Mouse (Mus musculus): ENCODE data around the gene Nkx2-9. TPM values are rescaled to one million over a fixed set of nuclear protein-coding genes. Genes with fewer than 3 reads are reported as not detected.

Nkx2-9 gene
- 1.1 and 1.3 TPM in 2 replicates for polyA plus RNA-seq (2016; fragmentation: Nextera tagmentation; extraction: Ambion mirVana)

DNA sequence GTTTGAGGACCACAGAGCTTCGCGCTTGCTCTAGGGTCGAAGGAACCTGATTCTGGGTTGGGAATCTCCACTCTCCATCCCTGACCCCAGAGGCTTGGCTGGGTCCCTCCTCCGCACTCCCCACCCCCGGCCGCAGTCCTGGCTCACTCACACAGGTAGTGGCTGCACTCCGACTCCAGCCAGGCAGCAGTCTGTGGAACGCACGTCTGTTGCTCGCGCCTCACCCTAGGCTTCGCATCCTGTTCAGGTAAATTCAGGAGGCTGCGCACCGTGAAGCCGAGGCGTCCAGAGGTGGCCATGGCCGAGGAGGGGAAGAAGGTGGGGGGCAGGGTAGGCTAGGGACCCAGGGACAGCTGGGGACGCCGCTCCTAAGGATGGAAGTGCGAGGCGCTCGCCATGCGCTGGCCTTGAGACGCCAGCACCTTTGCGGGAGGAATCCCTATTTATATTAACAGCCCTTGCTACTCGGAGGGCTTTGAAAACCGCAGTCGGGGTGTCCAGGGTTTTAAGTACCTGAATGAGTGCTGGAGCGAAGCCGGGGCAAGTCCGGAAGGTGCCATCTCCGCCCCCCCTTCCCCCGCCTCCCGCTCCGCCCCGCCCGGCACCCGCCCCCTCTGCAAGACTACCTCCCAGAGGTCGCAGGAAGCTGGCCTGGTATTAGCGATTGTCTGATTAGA, at the start of gene Nkx2-9:
TSS of gene Nkx2-9 (minus strand) at position 524 of the 677 bp plus-strand sequence.
- peak within 1 kb of the TSS; percentile 33 for H3K4me3 ChIP-seq (replicated peaks)
- WGBS, result under 1% methylated on average over 40 of the region's 40 CpGs
- H3K27ac ChIP-seq, result no peak within 1 kb of the TSS
- no peaks in the 10 kb centered on the region for H3K9me3 ChIP-seq
- H3K4me1 ChIP-seq, result peaks cover 20% of the 10 kb centered on the region
- no peaks in the 10 kb centered on the region for H3K36me3 ChIP-seq (replicated peaks)
- no peak within 1 kb of the TSS for H3K9ac ChIP-seq
- H3K27me3 ChIP-seq, result peaks cover 93% of the 10 kb centered on the region
- peak within 1 kb of the TSS; percentile 50 for H3K4me2 ChIP-seq
- ATAC-seq (ENCODE audit: low FRiP score), result no peak

DNA sequence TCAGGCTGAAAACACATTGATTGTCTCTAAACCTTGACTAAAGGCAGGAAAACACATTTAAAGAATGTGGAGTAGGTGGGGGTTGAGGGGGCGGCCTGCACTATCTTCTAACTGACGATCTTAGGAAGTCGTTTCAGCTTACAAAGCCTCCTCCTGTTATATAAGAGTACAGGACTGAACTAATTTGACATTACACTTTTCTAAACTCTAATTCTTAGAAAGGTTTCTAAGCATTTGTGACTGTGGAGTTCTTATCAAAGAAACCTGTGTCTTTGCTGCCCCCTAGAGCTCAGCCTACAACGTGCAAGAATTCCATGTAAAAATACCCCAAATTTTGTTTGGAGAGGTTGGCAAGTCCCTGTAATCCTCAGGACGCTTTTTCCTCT, 24.1 kb upstream of the Nkx2-9 start:
- no peak for ATAC-seq (ENCODE audit: low FRiP score)
- H3K36me3 ChIP-seq (replicated peaks), result no peaks in the 10 kb centered on the region
- 7% methylated on average over 5 of the region's 5 CpGs for WGBS

GRCm38 (mm10) chr12:56636534-56637180, 23.6 kb upstream of the Nkx2-9 start:
- Histone ChIP-seq H3K36me3 (replicated peaks) (no peaks in the 10 kb centered on the region), H3K4me3 (replicated peaks) (no peak overlapping the region; the same call in 1 of the 2 replicates), H3K9ac (no peak overlapping the region), H3K4me2 (peak overlapping the region; percentile 48), H3K27ac (no peak overlapping the region), H3K9me3 (no peaks in the 10 kb centered on the region), H3K27me3 (peaks cover 26% of the 10 kb centered on the region), H3K4me1 (0 out of 2 replicates have a peak, but pooled peaks cover 3% of the 10 kb centered on the region)
- 23% methylated on average over 14 of the region's 14 CpGs for WGBS
- peak; percentile 83 for ATAC-seq (ENCODE audit: low FRiP score)

More for the DNA sequence above, 24.1 kb upstream of the Nkx2-9 start:
- H3K4me2 ChIP-seq, result peak overlapping the region; percentile 48
- H3K4me1 ChIP-seq, result 0 out of 2 replicates have a peak, but pooled peaks cover 3% of the 10 kb centered on the region
- H3K9me3 ChIP-seq, result no peaks in the 10 kb centered on the region
- H3K4me3 ChIP-seq (replicated peaks), result no peak overlapping the region; the same call in 1 of the 2 replicates
- H3K27ac ChIP-seq, result no peak overlapping the region
- peaks cover 26% of the 10 kb centered on the region for H3K27me3 ChIP-seq
- no peak overlapping the region for H3K9ac ChIP-seq

- Histone ChIP-seq H3K27me3 (peaks cover 86% of the 10 kb centered on the region), H3K4me3 (replicated peaks) (no peak overlapping the region), H3K9me3 (no peaks in the 10 kb centered on the region), H3K9ac (no peak overlapping the region), H3K36me3 (replicated peaks) (no peaks in the 10 kb centered on the region), H3K27ac (no peak overlapping the region), H3K4me2 (no peak overlapping the region), H3K4me1 (peaks cover 20% of the 10 kb centered on the region)
- 19% methylated on average over 1 of the region's 1 CpGs for WGBS
- ATAC-seq (ENCODE audit: low FRiP score), result no peak
Observed at GRCm38 (mm10) chr12:56616088-56616487, 3.0 kb upstream of the Nkx2-9 start.

DNA sequence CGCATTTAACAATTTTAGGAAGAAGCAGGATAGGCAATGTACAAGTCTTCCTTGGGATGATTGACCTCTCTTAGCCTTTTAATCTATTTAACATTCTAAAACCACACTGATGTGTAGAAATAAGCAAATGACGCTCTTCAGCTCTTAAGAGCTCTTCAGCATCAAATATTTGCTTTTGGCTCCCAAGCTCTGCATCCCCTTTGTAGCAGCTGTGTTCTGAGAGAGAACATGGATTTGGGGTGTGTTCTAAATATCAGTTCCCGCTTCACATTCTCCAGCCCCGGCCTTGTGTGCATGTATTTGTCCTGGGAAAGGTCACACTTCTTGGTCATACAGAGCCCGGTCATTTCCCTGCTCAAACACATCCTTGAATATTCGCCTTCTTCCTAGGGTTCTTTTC, 2.3 kb upstream of the Nkx2-9 start:
- peaks cover 20% of the 10 kb centered on the region for H3K4me1 ChIP-seq
- no peaks in the 10 kb centered on the region for H3K9me3 ChIP-seq
- no peak overlapping the region for H3K27ac ChIP-seq
- H3K4me3 ChIP-seq (replicated peaks), result no peak overlapping the region
- H3K36me3 ChIP-seq (replicated peaks), result no peaks in the 10 kb centered on the region
- ATAC-seq (ENCODE audit: low FRiP score), result no peak
- peaks cover 87% of the 10 kb centered on the region for H3K27me3 ChIP-seq
- WGBS, result 7% methylated on average over 6 of the region's 6 CpGs
- H3K4me2 ChIP-seq, result no peak overlapping the region
- H3K9ac ChIP-seq, result no peak overlapping the region

DNA sequence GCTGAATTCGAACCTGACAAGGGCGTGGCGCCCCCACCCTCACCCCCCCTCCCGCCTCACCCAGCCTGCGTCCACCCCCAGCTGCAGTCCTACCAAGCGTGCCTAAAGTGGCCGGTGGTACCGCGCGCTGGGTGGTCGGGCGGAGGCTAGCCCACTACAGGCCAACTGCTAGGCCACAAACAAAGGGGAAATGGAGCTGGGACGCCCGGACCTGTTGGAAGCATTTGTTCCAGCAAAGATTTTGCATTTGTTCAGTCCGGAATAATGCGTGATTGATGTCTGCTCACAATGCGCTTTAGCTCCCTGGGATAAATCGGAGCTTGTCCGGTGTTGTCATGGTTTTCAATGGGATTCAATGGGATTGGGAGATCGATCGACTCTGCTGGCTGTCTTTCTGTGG, 1.4 kb upstream of the Nkx2-9 start:
- no peak for ATAC-seq (ENCODE audit: low FRiP score)
- Histone ChIP-seq H3K4me1 (peaks cover 20% of the 10 kb centered on the region), H3K4me2 (no peak overlapping the region), H3K4me3 (replicated peaks) (no peak overlapping the region), H3K36me3 (replicated peaks) (no peaks in the 10 kb centered on the region), H3K27ac (no peak overlapping the region), H3K9me3 (no peaks in the 10 kb centered on the region), H3K9ac (no peak overlapping the region), H3K27me3 (peaks cover 87% of the 10 kb centered on the region)
- under 1% methylated on average over 21 of the region's 21 CpGs for WGBS

GRCm38 (mm10) chr12:56613916-56614510, 929 bp upstream of the Nkx2-9 start:
- H3K4me3 ChIP-seq (replicated peaks), result no peak overlapping the region
- H3K27me3 ChIP-seq, result peaks cover 89% of the 10 kb centered on the region
- H3K4me2 ChIP-seq, result no peak overlapping the region
- ATAC-seq (ENCODE audit: low FRiP score), result no peak
- H3K9ac ChIP-seq, result no peak overlapping the region
- no peak overlapping the region for H3K27ac ChIP-seq
- H3K4me1 ChIP-seq, result peaks cover 20% of the 10 kb centered on the region
- 4% methylated on average over 14 of the region's 14 CpGs for WGBS
- H3K9me3 ChIP-seq, result no peaks in the 10 kb centered on the region
- H3K36me3 ChIP-seq (replicated peaks), result no peaks in the 10 kb centered on the region

DNA sequence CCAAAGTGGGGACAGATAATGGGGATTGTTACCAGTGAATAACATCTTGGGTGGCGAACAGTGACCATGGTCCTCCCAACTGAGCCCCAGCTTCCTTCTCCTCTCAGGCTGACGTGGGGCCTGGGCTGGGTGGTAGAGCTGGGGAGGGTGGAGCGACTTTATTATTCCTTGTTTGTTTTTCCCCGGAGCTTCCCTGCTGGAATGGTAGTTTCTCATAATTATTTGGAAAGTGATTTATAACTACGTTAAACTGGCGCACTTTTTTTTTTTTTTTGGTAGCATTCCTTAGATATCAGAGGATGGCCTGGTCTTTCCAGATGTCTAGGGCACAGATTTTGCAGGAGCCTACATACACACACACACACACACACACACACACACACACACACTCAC, 350 bp upstream of the Nkx2-9 start:
- Histone ChIP-seq H3K4me3 (replicated peaks) (no peak overlapping the region; the same call in 1 of the 2 replicates), H3K9me3 (no peaks in the 10 kb centered on the region), H3K27ac (no peak overlapping the region), H3K36me3 (replicated peaks) (no peaks in the 10 kb centered on the region), H3K27me3 (peaks cover 92% of the 10 kb centered on the region), H3K4me2 (peak overlapping the region; percentile 21), H3K4me1 (peaks cover 20% of the 10 kb centered on the region), H3K9ac (no peak overlapping the region)
- 4% methylated on average over 6 of the region's 6 CpGs for WGBS
- no peak for ATAC-seq (ENCODE audit: low FRiP score)

GRCm38 (mm10) chr12:56612349-56612735, 742 bp downstream of the Nkx2-9 start:
- no peaks in the 10 kb centered on the region for H3K36me3 ChIP-seq (replicated peaks)
- H3K9ac ChIP-seq, result no peak overlapping the region
- no peaks in the 10 kb centered on the region for H3K9me3 ChIP-seq
- peak overlapping the region; percentile 33 for H3K4me3 ChIP-seq (replicated peaks)
- no peak overlapping the region for H3K27ac ChIP-seq
- H3K4me1 ChIP-seq, result peaks cover 20% of the 10 kb centered on the region
- under 1% methylated on average over 10 of the region's 10 CpGs for WGBS
- no peak for ATAC-seq (ENCODE audit: low FRiP score)
- H3K27me3 ChIP-seq, result peaks cover 95% of the 10 kb centered on the region
- peak overlapping the region; percentile 50 for H3K4me2 ChIP-seq

DNA sequence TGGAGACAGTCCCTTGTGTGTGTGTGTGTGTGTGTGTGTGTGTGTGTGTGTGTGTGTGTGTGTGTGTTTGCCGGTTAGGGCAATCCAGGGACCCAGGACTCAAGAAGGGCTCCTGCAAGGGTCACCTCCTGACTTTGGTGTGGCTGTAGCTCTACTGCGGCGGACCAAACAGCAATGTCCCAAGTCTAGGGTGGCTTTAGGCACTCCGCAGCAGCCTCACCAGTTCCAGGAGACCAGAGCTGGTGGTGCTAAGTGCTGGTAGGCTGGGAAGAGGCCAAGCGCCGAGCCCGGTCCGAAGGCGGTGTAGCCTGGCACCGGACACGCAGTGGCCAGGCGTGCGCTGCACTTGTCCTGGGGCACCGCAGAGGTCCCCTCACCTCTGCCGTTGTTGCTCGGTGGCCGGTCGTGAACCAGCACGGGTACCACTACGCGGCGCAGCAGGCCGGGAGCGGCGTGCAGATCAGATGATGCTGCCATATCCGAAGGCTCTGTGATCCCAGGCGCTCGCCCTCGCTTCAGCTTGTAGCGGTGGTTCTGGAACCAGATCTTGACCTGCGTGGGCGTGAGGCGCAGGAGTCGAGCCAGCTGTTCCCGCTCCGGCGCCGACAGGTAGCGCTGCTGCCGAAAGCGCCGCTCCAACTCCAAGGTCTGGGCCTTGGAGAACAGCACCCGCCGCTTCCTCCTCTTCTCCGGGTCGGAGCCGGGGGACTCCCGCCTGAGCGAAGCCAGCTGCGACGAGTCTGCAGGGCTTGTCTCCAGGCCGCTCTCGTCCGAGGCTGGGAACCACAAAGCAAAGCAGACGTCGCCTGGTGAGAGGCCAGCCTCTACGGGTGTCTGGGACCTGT, 1.4 kb downstream of the Nkx2-9 start:
- H3K9ac ChIP-seq, result no peak overlapping the region
- H3K27ac ChIP-seq, result no peak overlapping the region

GRCm38 (mm10) chr12:56610851-56611250, 2.2 kb downstream of the Nkx2-9 start:
- no peak for ATAC-seq (ENCODE audit: low FRiP score)
- 3% methylated on average over 6 of the region's 6 CpGs for WGBS
- H3K9ac ChIP-seq, result no peak overlapping the region
- peaks cover 99% of the 10 kb centered on the region for H3K27me3 ChIP-seq
- H3K4me1 ChIP-seq, result peaks cover 20% of the 10 kb centered on the region
- no peaks in the 10 kb centered on the region for H3K36me3 ChIP-seq (replicated peaks)
- H3K4me3 ChIP-seq (replicated peaks), result no peak overlapping the region
- no peak overlapping the region for H3K27ac ChIP-seq
- H3K9me3 ChIP-seq, result no peaks in the 10 kb centered on the region
- H3K4me2 ChIP-seq, result no peak overlapping the region

More for the DNA sequence above, 1.4 kb downstream of the Nkx2-9 start:
- Histone ChIP-seq H3K36me3 (replicated peaks) (no peaks in the 10 kb centered on the region), H3K27me3 (peaks cover 100% of the 10 kb centered on the region), H3K4me3 (replicated peaks) (peak overlapping the region; percentile 33), H3K9me3 (no peaks in the 10 kb centered on the region), H3K4me2 (peak overlapping the region; percentile 50), H3K4me1 (peaks cover 20% of the 10 kb centered on the region)
- ATAC-seq (ENCODE audit: low FRiP score), result peak; percentile 63; the same call in 1 of the 2 replicates
- under 1% methylated on average over 57 of the region's 57 CpGs for WGBS

- H3K36me3 ChIP-seq (replicated peaks), result no peaks in the 10 kb centered on the region
- H3K4me1 ChIP-seq, result no peaks in the 10 kb centered on the region
- H3K4me3 ChIP-seq (replicated peaks), result no peak overlapping the region
- no peak for ATAC-seq (ENCODE audit: low FRiP score)
- peaks cover 30% of the 10 kb centered on the region for H3K27me3 ChIP-seq
- H3K27ac ChIP-seq, result no peak overlapping the region
- H3K9ac ChIP-seq, result no peak overlapping the region
- H3K9me3 ChIP-seq, result no peaks in the 10 kb centered on the region
- no peak overlapping the region for H3K4me2 ChIP-seq
- 9% methylated on average over 4 of the region's 4 CpGs for WGBS
Observed at GRCm38 (mm10) chr12:56591722-56592121, 21.4 kb downstream of the Nkx2-9 start.
